Mouse (Mus musculus) midbrain, embryonic 11.5 days (tissue): Measurements from ENCODE around the gene Anp32e. TPM values are rescaled to one million over a fixed set of nuclear protein-coding genes. Genes with fewer than 3 reads are reported as not detected.
"Not testable (repeated sequence)": the region's sequence is repeated elsewhere in the genome, so short reads cannot be mapped to it uniquely, and the experiment has no call there.

Experiments
- ATAC-seq: fragments of 200-750 bp; cut with Nextera tagmentation; 2 replicates; pipeline ENCODE4 v1.8.0; 2017; ENCODE audit warnings: moderate TSS enrichment, moderate library complexity; ENCODE audit not compliant: low FRiP score
- DNase-seq: peaks from one replicate; pipeline ENCODE4 v3.0.0; 2015; ENCODE audit warnings: low spot score; ENCODE audit errors: missing footprints
- H3K27ac ChIP-seq: fragments of 300-500 bp; sonication (generic); 2 replicates; pipeline ENCODE4 v1.5.1; 2014; ENCODE audit warnings: low read depth, low read length
- H3K27me3 ChIP-seq: fragments of 300-500 bp; sonication (generic); 2 replicates; pipeline ENCODE4 v1.6.1; 2014; ENCODE audit warnings: mild to moderate bottlenecking, low read length, moderate library complexity, mixed read lengths; ENCODE audit not compliant: control insufficient read depth, insufficient read depth
- H3K36me3 ChIP-seq: fragments of 300-500 bp; sonication (generic); 2 replicates; pipeline ENCODE4 v1.6.1; 2014; ENCODE audit warnings: mild to moderate bottlenecking, low read length, moderate library complexity, mixed read lengths; ENCODE audit not compliant: control insufficient read depth, insufficient read depth
- H3K4me1 ChIP-seq: fragments of 300-500 bp; sonication (generic); 2 replicates; pipeline ENCODE4 v1.6.1; 2014; ENCODE audit warnings: low read length; ENCODE audit not compliant: control insufficient read depth, insufficient read depth
- H3K4me2 ChIP-seq: fragments of 300-500 bp; sonication (generic); 2 replicates; pipeline ENCODE4 v1.6.1; 2014; ENCODE audit warnings: mild to moderate bottlenecking, moderate library complexity
- H3K4me3 ChIP-seq: fragments of 300-500 bp; sonication (generic); 2 replicates; pipeline ENCODE4 v1.5.1; 2014; ENCODE audit warnings: low read depth, low read length
- H3K9ac ChIP-seq: fragments of 300-500 bp; sonication (generic); 2 replicates; pipeline ENCODE4 v1.6.1; 2014; ENCODE audit warnings: low read length
- H3K9me3 ChIP-seq: fragments of 300-500 bp; sonication (generic); 2 replicates; pipeline ENCODE4 v1.6.1; 2016; ENCODE audit warnings: low read length; ENCODE audit not compliant: control insufficient read depth
- WGBS: fragments of 180-500 bp; shearing (Covaris S2); extraction: QIAGEN DNeasy Blood & Tissue Kit; methylation state at CpG from one replicate; pipeline ENCODE4 v1.1.7; 2014; 5-methylcytosine and 5-hydroxymethylcytosine counted together
- polyA plus RNA-seq: library from polyadenylated mRNA; unstranded; fragments of >200 nt; fragmentation: Nextera tagmentation; extraction: Ambion mirVana; gene quantifications from 2 replicates; pipeline ENCODE4 v1.2.1, GENCODE M21; 2014

Anp32e gene
- polyA plus RNA-seq, 1 experiment from 2014 or later = 149 TPM

GRCm38 (mm10) chr3:95972251-95972872, 43.3 kb downstream of the Anp32e start:
- no peaks in the 10 kb centered on the region for H3K9me3 ChIP-seq
- no peaks in the 10 kb centered on the region for H3K36me3 ChIP-seq
- no peak for DNase-seq
- no peak for ATAC-seq
- peak overlapping the region; percentile 61 for H3K27ac ChIP-seq
- H3K4me3 ChIP-seq = peak overlapping the region; percentile 2; the same call in 1 of the 2 replicates
- H3K9ac ChIP-seq = peak overlapping the region; percentile 21; the same call in 1 of the 2 replicates
- WGBS = 78% methylated on average over 12 of the region's 12 CpGs
- peaks cover 7% of the 10 kb centered on the region for H3K4me1 ChIP-seq
- H3K27me3 ChIP-seq = 0 out of 2 replicates have a peak, but pooled peaks cover 2% of the 10 kb centered on the region
- H3K4me2 ChIP-seq = peak overlapping the region; percentile 42

- Histone ChIP-seq H3K36me3 (no peaks in the 10 kb centered on the region), H3K27ac (peak overlapping the region; percentile 61), H3K4me2 (peak overlapping the region; percentile 42), H3K4me3 (peak overlapping the region; percentile 2), H3K27me3 (0 out of 2 replicates have a peak, but pooled peaks cover 2% of the 10 kb centered on the region), H3K9me3 (no peaks in the 10 kb centered on the region), H3K4me1 (peaks cover 7% of the 10 kb centered on the region), H3K9ac (peak overlapping the region; percentile 21; the same call in 1 of the 2 replicates)
- ATAC-seq (peak; percentile 93), DNase-seq (peak; percentile 96)
- WGBS = 2% methylated on average over 34 of the region's 34 CpGs
Observed at GRCm38 (mm10) chr3:95972873-95973634, 44.0 kb downstream of the Anp32e start.

DNA sequence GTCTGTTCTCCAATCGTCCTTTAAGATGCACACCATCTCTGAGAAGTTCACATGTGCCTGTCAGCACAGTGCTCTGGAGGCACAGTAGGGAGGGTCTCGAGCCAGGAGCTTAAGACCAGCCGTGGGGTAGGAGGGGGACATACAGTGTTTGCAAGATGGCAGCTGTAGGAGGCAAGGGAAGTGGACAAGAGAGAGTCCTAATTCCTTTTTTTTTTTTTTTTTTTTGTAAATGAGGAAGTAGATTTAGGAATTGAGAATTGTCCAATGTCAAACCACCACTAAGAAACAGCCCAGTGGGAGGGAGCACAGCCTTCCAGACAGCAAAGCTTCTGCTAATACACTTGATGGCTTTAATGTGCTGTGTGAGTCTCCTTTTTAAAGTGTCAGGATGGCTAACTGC, 48.0 kb downstream of the Anp32e start:
- Histone ChIP-seq H3K27me3 (0 out of 2 replicates have a peak, but pooled peaks cover 2% of the 10 kb centered on the region), H3K4me3 (no peak overlapping the region), H3K9me3 (no peaks in the 10 kb centered on the region), H3K9ac (no peak overlapping the region), H3K36me3 (no peaks in the 10 kb centered on the region), H3K4me1 (peaks cover 7% of the 10 kb centered on the region), H3K27ac (no peak overlapping the region), H3K4me2 (no peak overlapping the region)
- DNase-seq (peak; percentile 75), ATAC-seq (no peak)
- 64% methylated on average over 3 of the region's 3 CpGs for WGBS

GRCm38 (mm10) chr3:95977587-95977986, 48.5 kb downstream of the Anp32e start:
- not testable (repeated sequence) for H3K9ac ChIP-seq, H3K27ac ChIP-seq, H3K4me2 ChIP-seq, H3K9me3 ChIP-seq, DNase-seq, H3K4me3 ChIP-seq, H3K27me3 ChIP-seq, H3K4me1 ChIP-seq, ATAC-seq, H3K36me3 ChIP-seq
- WGBS = 96% methylated on average over 7 of the region's 7 CpGs

DNA sequence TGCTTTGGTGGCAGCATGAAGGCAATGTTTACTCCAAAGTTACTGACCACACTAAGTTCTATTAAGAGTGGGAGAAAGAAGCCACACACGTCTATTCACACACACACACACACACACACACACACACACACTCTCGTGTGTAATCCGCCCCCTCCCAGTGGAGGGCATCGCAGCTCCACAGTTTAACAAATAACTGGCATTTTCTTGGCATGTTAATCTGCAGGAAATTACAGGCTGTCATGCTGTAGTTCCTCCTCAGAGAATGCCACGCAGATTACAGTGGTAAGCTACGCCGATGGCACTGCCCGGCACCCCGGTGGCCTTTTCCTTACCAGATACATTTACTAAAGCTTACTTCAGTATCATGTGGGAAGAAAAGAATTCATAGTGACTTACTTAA, 49.2 kb downstream of the Anp32e start:
- DNase-seq = no peak
- no peak for ATAC-seq
- H3K36me3 ChIP-seq = no peaks in the 10 kb centered on the region

DNA sequence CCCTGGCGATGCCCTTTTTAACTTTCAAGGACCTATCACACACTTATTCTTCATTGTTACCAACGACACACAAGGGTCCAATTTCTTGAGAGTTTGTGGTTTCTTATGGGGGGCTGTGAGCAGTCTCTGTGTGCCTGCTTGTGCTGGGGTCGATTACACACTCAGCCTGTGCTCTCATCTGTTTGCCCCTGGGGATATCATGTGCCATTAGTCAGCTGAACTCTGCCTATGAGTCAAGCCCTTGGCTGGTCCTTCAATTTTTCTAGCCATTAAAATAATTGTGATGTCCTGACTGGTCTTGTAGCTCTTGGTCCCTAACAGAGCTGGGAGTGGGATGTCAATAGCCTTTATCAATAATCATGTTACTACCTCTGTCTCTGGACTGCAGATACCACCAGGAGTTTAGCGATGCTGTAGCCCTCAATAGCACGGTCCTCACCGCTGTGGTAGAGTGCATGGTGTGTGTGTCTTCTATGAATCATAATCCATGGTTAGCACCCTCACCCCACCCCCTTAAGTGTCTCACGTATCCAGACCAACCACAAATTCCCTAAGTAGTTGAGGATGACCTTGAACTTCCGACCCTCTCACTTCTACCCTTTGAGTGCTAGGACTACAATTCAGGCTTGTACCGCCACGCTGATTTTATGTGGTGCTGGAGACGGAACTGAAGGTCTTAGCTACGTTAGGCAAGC, 51.4 kb downstream of the Anp32e start:
- DNase-seq = no peak
- H3K9me3 ChIP-seq = no peaks in the 10 kb centered on the region; the same call in 1 of the 2 replicates
- ATAC-seq = no peak
- H3K4me1 ChIP-seq = peaks cover 6% of the 10 kb centered on the region
- 82% methylated on average over 12 of the region's 12 CpGs for WGBS
- no peak overlapping the region for H3K4me2 ChIP-seq
- no peak overlapping the region for H3K9ac ChIP-seq
- no peaks in the 10 kb centered on the region for H3K36me3 ChIP-seq
- H3K27ac ChIP-seq = no peak overlapping the region
- H3K4me3 ChIP-seq = no peak overlapping the region
- H3K27me3 ChIP-seq = no peaks in the 10 kb centered on the region

More for the DNA sequence above, 49.2 kb downstream of the Anp32e start:
- no peak overlapping the region for H3K4me3 ChIP-seq
- H3K27me3 ChIP-seq = 0 out of 2 replicates have a peak, but pooled peaks cover 2% of the 10 kb centered on the region
- H3K4me2 ChIP-seq = no peak overlapping the region
- no peak overlapping the region for H3K9ac ChIP-seq
- WGBS = 87% methylated on average over 9 of the region's 9 CpGs
- peaks cover 4% of the 10 kb centered on the region for H3K4me1 ChIP-seq
- no peaks in the 10 kb centered on the region for H3K9me3 ChIP-seq
- no peak overlapping the region for H3K27ac ChIP-seq

DNA sequence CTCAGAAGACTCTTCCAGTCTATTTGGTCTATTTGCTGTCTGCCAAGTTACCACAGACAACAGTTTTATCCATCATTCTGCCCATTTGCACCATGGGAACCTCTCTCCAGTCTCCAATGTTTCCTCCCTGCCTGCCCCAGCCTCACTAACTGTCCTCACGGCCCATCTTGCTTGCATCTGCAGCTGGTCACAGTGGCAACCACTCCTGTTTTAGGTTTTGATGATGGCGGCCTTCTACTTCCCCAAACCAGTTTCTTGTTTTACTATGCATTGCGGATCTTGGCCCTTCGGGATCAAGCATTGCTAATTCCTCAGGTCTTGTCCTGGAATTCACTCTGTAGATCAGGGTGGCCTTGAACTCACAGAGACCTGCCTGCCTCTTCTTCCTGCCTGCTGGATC, 53.1 kb downstream of the Anp32e start:
- no peak overlapping the region for H3K9ac ChIP-seq

GRCm38 (mm10) chr3:95985209-95986000, 56.4 kb downstream of the Anp32e start:
- peak; percentile 83 for ATAC-seq
- WGBS = 2% methylated on average over 12 of the region's 12 CpGs
- H3K4me3 ChIP-seq = peak overlapping the region; percentile 6; the same call in 1 of the 2 replicates

More for the DNA sequence above, 53.1 kb downstream of the Anp32e start:
- DNase-seq (no peak), ATAC-seq (no peak)
- peaks cover 18% of the 10 kb centered on the region for H3K4me1 ChIP-seq
- H3K27me3 ChIP-seq = no peaks in the 10 kb centered on the region
- no peak overlapping the region for H3K27ac ChIP-seq
- H3K9me3 ChIP-seq = no peaks in the 10 kb centered on the region; the same call in 1 of the 2 replicates
- 91% methylated on average over 4 of the region's 4 CpGs for WGBS
- H3K4me2 ChIP-seq = no peak overlapping the region
- H3K36me3 ChIP-seq = peaks cover under 1% of the 10 kb centered on the region; the same call in 1 of the 2 replicates
- no peak overlapping the region for H3K4me3 ChIP-seq

More at GRCm38 (mm10) chr3:95985209-95986000, 56.4 kb downstream of the Anp32e start:
- Histone ChIP-seq H3K27me3 (no peaks in the 10 kb centered on the region), H3K27ac (peak overlapping the region; percentile 42), H3K9ac (peak overlapping the region; percentile 56), H3K9me3 (no peaks in the 10 kb centered on the region; the same call in 1 of the 2 replicates), H3K4me1 (peaks cover 18% of the 10 kb centered on the region), H3K36me3 (peaks cover 18% of the 10 kb centered on the region), H3K4me2 (peak overlapping the region; percentile 43)
- peak; percentile 91 for DNase-seq
